Mouse (Mus musculus) frontal cortex, adult 2 months (tissue): ENCODE data around the gene Gm10563. TPM values are rescaled to one million over a fixed set of nuclear protein-coding genes. Genes with fewer than 3 reads are reported as not detected.

Experiments used
- DNase-seq, 2 experiments: peaks; one replicate each; pipeline ENCODE4 v3.0.0; 2022; ENCODE audit warnings: low spot score in 1 of 2; ENCODE audit errors: extremely low spot score in 1 of 2
- polyA plus RNA-seq: library from polyadenylated mRNA; depleted of rRNA; stranded (reverse); fragments of >200 nt; gene quantifications from 2 replicates; pipeline ENCODE4 v1.2.3, GENCODE M21; 2012; rRNA removed

Gm10563 gene
- polyA plus RNA-seq, 1 experiment, result not detected

DNA sequence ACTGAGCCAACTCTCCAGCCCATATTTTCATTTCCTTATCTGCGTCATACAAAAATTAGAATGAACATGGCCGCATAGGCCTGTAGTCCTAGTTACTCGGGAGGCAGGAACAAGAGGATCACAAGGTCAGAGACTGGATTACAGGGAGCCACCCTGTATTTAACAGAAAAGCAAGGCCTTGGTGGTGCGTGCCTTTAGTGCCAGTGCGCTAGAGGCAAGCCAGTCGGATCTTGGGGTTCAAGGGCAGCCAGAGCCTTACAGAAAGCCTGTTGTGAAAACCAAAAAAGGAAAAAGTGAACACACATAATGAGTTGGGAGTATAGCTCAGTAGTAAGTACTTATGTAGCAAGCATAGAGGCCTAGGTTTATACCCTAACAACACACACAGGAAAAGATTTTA is 75.4 kb downstream of the Gm10563 start:
- DNase-seq, result no peak

DNA sequence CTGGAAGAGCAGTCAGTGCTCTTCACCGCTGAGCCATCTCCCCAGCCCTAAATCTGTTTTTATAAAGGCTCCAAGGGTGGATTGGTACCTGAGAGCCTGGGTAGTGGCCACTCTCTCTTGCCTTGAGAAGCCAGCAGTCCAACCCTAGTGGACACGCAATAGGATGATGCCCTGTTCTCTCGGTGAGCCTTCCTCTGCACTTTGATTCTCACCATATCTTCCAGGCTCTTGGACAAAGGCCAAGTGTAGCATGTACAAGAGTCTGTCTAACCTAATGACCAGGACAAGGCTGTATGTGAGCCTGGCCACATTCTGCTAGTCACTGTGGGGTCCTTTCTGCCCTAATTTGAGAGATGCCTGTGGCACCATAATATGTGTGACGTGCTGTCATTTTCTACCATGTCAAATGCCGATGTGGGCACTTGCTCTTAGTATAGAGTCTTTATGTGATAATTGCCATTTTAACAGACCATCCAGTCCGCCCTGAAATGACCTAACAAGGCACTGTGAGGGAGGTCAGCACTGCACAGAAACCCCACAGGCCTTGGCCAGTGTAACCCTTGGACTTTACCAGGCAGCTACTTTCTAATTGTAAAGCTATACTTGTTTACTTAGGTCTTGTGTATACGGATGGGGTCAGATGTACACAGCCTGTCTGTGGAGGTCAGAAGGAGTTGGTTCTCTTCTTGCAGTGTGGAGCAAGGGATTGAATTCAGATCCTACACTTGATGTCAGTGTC is 76.4 kb downstream of the Gm10563 start:
- DNase-seq, result no peak

DNA sequence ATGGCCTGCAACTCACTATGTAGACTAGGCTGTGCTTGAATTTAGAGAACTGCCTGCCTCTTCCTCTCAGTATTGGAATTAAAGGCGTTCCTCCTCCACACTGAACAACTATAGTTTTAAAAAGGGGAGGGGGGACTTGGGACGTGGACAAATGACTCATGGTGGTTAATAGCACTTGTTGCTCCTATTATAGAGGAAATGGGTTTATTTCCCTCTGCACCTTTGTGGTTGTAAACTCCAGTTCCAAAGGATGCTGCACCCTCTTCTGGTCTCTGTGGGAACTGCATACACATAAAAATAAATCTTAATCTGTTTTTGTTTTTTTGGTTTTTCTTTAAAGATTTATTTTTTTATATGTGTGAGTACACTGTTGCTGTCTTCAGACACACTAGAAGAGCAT is 77.0 kb downstream of the Gm10563 start:
- peak in 1 of 2 experiments; percentile 53 for DNase-seq

DNA sequence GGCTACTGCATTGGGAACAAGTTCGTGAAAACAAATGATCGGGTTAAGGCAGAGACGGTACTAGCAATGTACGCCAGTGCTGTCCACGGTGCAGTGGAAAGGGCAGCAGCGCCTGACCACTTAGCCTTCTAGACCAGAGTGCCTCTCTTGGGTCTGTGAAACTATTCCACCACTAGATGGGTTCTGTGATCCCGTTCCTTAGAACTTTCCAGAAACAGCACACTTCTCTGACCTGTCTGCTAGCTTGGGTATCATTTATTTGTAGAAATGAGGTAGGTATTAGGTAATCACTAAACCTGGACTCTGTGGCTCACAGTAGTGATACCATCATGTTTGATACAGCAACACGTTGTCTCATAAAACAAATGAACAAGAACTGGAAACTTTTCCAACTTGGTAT is 78.7 kb downstream of the Gm10563 start:
- DNase-seq, result no peak

Other genes starting within 250 kb of the Gm10563 start
- 88.9 and 107 TPM in 2 replicates for gene Gabrd, start 247.3 kb downstream of the Gm10563 start, polyA plus RNA-seq
- 18.6 and 20.5 TPM in 2 replicates for gene Cfap74, start 236.2 kb downstream of the Gm10563 start, polyA plus RNA-seq
- gene Tmem52, start 176.3 kb downstream of the Gm10563 start, polyA plus RNA-seq, result 1.0 and 1.2 TPM in 2 replicates
- 693 and 705 TPM in 2 replicates for gene Gnb1, start 154.0 kb downstream of the Gm10563 start, polyA plus RNA-seq
- gene Nadk, start 83.0 kb downstream of the Gm10563 start, polyA plus RNA-seq, result 71.2 and 72.4 TPM in 2 replicates
- 19.6 and 20.6 TPM in 2 replicates for gene Slc35e2, start 44.0 kb downstream of the Gm10563 start, polyA plus RNA-seq
- gene Cdk11b, start 20.6 kb downstream of the Gm10563 start, polyA plus RNA-seq, result 60.7 and 65.4 TPM in 2 replicates
- 4.6 TPM in 2 replicates for gene Mmp23, start 8.0 kb upstream of the Gm10563 start, polyA plus RNA-seq
- gene Mib2, start 23.8 kb upstream of the Gm10563 start, polyA plus RNA-seq, result 136 and 143 TPM in 2 replicates
- 52.0 and 57.4 TPM in 2 replicates for gene Fndc10, start 48.9 kb upstream of the Gm10563 start, polyA plus RNA-seq
- gene Ssu72, start 59.4 kb upstream of the Gm10563 start, polyA plus RNA-seq, result 134 and 142 TPM in 2 replicates
- 62.9 and 63.6 TPM in 2 replicates for gene Tmem240, start 89.4 kb upstream of the Gm10563 start, polyA plus RNA-seq
- gene Atad3a, start 115.7 kb upstream of the Gm10563 start, polyA plus RNA-seq, result 88.4 and 95.8 TPM in 2 replicates
- gene Vwa1, start 129.3 kb upstream of the Gm10563 start, polyA plus RNA-seq, result 30.7 and 31.8 TPM in 2 replicates
- 24.2 and 26.8 TPM in 2 replicates for gene Tmem88b, start 140.5 kb upstream of the Gm10563 start, polyA plus RNA-seq
- gene Ankrd65, start 145.0 kb upstream of the Gm10563 start, polyA plus RNA-seq, result not detected in 2 replicates
- 101 and 116 TPM in 2 replicates for gene Mrpl20, start 157.5 kb upstream of the Gm10563 start, polyA plus RNA-seq
- 127 and 144 TPM in 2 replicates for gene Ccnl2, start 167.1 kb upstream of the Gm10563 start, polyA plus RNA-seq
- gene Aurkaip1, start 185.9 kb upstream of the Gm10563 start, polyA plus RNA-seq, result 126 and 131 TPM in 2 replicates
- gene Mxra8, start 194.3 kb upstream of the Gm10563 start, polyA plus RNA-seq, result 19.0 and 19.3 TPM in 2 replicates
- 129 and 134 TPM in 2 replicates for gene Dvl1, start 202.0 kb upstream of the Gm10563 start, polyA plus RNA-seq
- 0.36 and 0.38 TPM in 2 replicates for gene Tas1r3, start 218.0 kb upstream of the Gm10563 start, polyA plus RNA-seq
- gene Cptp, start 224.0 kb upstream of the Gm10563 start, polyA plus RNA-seq, result 19.6 and 22.3 TPM in 2 replicates
- gene Ints11, start 224.1 kb upstream of the Gm10563 start, polyA plus RNA-seq, result 36.9 and 41.1 TPM in 2 replicates
- 86.6 and 87.9 TPM in 2 replicates for gene Pusl1, start 246.4 kb upstream of the Gm10563 start, polyA plus RNA-seq
- 101 and 109 TPM in 2 replicates for gene Acap3, start 246.4 kb upstream of the Gm10563 start, polyA plus RNA-seq